Mouse (Mus musculus): ENCODE results near the gene Scamp3.

Scamp3 gene

GRCm38 (mm10) chr3:89163643-89164245, 13.5 kb upstream of the Scamp3 start:
- no peak for DNase-seq (ENCODE audit: low spot score)

DNA sequence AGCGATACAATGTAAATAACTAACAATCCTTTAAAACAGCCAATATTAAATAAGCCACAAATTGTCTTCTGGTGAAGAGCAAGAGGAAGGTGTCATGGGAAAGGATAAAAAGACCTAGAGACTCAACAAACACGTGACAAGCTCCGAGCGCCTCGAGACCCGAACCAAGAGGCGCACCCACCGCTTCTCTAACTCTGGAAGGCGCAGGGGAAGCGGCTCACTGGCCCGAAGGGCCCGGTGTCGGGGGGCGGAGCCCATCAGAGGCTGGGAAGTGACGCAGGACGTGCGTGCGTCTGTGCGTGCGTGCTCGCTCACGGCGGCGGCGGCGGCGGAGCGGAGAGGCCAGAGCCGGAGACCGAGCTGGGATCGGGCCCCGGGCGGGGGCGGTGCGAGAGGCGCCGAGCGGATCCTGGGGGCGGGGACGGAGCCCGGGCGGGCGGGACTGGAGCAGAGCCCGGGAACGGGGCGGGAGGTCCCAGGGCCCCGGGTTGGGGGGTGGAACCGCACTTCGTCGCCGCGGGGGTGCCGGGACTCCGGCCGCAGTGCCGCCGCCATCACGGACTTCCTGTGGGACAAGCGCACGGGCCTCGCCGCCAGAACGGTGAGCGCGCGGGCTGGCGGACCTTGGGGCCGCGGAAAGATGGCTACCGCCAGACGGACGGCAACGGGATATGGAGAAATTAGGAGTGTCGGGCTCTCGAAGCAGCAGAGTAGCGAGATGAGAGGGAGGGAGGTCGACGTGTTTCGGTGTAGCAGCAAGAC, 12.6 kb upstream of the Scamp3 start, which contains the start of gene Clk2:
Gene Clk2 (plus strand): TSS at position 290 of the 762 bp plus-strand sequence.
- DNase-seq (ENCODE audit: low spot score), result peak; percentile 92

GRCm38 (mm10) chr3:89165268-89165870, 11.9 kb upstream of the Scamp3 start:
- no peak for DNase-seq (ENCODE audit: low spot score)

GRCm38 (mm10) chr3:89166945-89167344, 10.3 kb upstream of the Scamp3 start:
- no peak for DNase-seq (ENCODE audit: low spot score)

DNA sequence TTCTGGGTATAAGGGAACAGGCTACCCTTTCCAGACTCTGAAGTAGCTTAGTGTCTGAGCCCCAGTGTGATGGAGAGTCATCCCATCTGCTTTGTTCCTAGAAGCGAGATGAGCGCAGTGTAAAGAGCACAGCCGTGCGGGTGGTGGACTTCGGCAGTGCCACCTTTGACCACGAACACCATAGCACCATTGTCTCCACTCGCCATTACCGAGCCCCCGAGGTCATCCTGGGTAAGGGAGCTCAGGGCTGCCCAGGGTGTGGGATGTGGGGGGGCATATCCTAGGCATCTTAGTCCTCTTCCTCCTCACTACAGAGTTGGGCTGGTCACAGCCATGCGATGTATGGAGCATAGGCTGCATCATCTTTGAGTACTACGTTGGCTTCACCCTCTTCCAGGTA, 2.4 kb upstream of the Scamp3 start:
- no peak for DNase-seq (ENCODE audit: low spot score)

GRCm38 (mm10) chr3:89175544-89175943, 1.7 kb upstream of the Scamp3 start:
- no peak for DNase-seq (ENCODE audit: low spot score)

GRCm38 (mm10) chr3:89176421-89176820, 852 bp upstream of the Scamp3 start:
- no peak for DNase-seq (ENCODE audit: low spot score)

- peak; percentile 25 for DNase-seq (ENCODE audit: low spot score)
Observed at GRCm38 (mm10) chr3:89178107-89178385, 773 bp downstream of the Scamp3 start.

DNA sequence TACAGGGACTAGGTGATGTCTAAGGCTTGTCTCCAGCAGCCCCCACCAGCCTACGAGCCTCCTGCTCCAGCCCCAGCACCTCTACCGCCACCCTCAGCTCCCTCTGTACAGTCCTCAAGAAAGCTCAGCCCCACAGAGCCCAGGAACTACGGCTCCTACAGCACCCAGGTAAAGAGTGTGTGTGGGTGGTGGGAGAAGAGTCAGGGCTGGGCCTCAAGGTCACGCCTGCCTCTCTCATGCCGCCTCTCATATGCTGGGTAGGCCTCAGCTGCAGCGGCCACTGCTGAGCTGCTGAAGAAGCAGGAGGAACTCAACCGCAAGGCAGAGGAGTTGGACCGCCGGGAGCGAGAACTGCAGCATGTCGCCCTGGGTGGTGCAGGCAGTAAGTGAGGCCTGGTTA, 1.8 kb downstream of the Scamp3 start:
- no peak for DNase-seq (ENCODE audit: low spot score)

- no peak for DNase-seq (ENCODE audit: low spot score)
Observed at GRCm38 (mm10) chr3:89181749-89182500, 4.7 kb downstream of the Scamp3 start.

DNA sequence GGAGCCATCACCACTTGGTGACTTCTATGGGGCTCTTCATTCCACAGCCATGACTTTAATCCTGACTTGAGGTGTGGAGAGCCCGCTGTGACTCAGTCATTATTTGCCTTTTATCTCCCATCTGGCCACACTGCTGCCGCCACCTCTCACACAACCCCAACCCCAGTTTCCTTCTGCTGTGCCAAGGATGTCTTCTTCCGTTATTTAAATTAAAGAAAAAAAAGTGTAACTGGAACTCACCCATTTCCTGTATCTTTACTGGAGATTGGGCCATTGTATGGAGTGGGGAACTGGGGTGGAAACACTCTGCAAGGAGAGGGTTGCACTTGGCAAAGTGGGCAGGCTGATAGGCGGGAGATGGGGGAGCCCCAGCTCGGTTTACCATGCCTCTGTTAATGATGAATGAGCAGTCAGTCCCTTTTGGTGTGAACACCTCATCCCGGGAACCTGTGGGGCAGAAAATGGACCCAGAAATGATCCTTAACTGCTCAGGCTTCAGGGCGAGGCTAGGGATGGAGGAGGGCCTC, 5.3 kb downstream of the Scamp3 start:
- DNase-seq (ENCODE audit: low spot score), result no peak

DNA sequence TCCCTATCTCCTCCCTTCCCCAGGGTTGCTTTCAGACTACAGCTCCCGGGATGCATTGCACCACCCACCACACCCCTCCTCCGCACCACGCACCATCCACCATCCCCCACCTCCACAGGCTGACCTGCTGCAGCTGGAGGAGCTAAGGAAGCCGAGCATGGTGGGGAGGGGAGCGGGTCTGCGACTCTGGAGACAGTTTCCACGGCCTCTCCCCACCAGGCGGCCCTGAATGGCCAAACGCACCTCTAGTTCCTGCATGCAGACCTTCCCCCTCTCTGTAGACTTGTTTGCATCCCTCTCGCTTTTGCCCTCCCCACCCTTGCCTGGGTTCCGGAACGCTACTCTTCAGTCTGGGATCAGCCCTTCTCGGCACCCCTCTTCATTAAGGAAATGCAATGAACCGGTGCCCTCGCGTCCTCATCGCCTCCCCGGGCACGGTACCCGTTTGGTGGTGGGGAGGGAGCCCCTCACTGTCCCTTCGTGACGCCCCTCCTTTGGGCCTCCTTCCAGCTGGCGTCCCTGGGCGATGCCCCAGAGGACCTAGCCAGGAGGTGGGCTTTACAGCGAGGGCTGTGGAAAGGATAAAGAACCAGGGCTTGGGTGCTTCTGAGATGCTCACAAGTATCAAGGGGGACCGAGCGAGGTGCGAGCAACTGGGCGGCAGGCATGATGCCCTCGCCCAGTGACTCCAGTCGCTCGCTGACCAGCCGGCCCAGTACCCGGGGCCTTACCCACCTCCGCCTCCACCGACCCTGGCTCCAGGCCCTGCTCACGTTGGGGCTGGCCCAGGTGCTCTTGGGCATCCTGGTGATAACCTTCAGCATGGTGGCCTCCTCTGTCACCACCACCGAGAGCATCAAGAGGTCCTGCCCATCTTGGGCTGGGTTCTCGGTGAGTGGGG, 6.0 kb downstream of the Scamp3 start, which contains the start of gene Fam189b:
Gene Fam189b (plus strand): TSS at position 86 of the 901 bp plus-strand sequence.
- peak; percentile 67 for DNase-seq (ENCODE audit: low spot score)

GRCm38 (mm10) chr3:89183959-89184315, 6.7 kb downstream of the Scamp3 start:
- DNase-seq (ENCODE audit: low spot score), result no peak

DNA sequence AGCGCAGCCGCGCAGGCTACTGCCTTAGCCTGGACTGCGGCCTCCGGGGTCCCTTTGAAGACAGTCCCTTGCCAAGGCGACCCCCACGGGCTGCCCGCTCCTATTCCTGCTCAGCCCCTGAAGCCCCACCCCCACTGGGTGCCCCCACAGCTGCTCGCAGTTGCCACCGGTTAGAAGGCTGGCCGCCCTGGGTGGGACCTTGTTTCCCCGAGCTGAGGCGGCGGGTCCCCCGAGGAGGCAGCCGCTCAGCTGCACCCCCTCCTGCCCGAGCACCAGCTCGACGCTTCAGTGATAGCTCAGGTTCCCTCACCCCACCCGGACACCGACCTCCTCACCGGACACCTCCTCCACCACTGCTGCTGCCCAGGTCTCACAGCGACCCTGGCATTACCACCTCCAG, 9.9 kb downstream of the Scamp3 start:
- DNase-seq (ENCODE audit: low spot score), result no peak

- DNase-seq (ENCODE audit: low spot score), result no peak
Observed at GRCm38 (mm10) chr3:89187690-89188477, 10.6 kb downstream of the Scamp3 start.

- DNase-seq (ENCODE audit: low spot score), result no peak
Observed at GRCm38 (mm10) chr3:89188478-89188875, 11.2 kb downstream of the Scamp3 start.

GRCm38 (mm10) chr3:89190436-89190835, 13.2 kb downstream of the Scamp3 start:
- no peak for DNase-seq (ENCODE audit: low spot score)

DNA sequence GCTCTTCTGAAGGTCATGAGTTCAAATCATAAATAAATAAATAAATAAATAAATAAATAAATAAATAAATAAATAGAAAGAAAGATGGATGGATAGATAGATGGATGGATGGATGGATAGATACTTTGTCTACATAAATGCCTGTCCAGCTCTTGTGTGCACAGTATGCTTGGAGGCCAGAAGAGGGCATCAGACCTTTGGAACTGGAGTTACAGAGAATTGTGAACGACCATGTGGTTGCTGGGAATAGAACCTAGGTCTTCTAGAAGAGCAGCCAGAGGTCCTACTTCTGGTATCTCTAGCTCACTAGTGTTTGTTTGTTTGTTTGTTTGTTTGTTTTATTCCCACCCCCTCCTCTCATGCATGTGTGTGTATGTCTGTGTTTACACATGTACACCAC, 16.1 kb downstream of the Scamp3 start:
- DNase-seq (ENCODE audit: low spot score), result no peak

- no peak for DNase-seq (ENCODE audit: low spot score)
Observed at GRCm38 (mm10) chr3:89193853-89194252, 16.6 kb downstream of the Scamp3 start.

Measured in c-Kit-positive CD71-positive TER-119-positive erythroid progenitor cells, embryonic 14.5 days (primary cell).